Mouse (Mus musculus) hindbrain, postnatal 0 days (tissue): ENCODE data around the gene Bcl2l13. TPM values are rescaled to one million over a fixed set of nuclear protein-coding genes. Genes with fewer than 3 reads are reported as not detected.
"Not testable (repeated sequence)": the region's sequence is repeated elsewhere in the genome, so short reads cannot be mapped to it uniquely, and the experiment has no call there.

Source experiments
- ATAC-seq: fragments of 200-750 bp; cut with Nextera tagmentation; 2 replicates; pipeline ENCODE4 v1.8.0; 2017; ENCODE audit warnings: mild to moderate bottlenecking, moderate TSS enrichment, moderate library complexity
- DNase-seq: peaks from one replicate; pipeline ENCODE4 v3.0.0-alpha.2; 2015; ENCODE audit warnings: low spot score
- H3K27ac ChIP-seq: fragments of 300-500 bp; sonication (generic); 2 replicates; pipeline ENCODE4 v1.5.1; 2014; ENCODE audit warnings: mild to moderate bottlenecking
- H3K27me3 ChIP-seq: fragments of 300-500 bp; sonication (generic); 2 replicates; pipeline ENCODE4 v1.6.1; 2014; ENCODE audit warnings: low read length, mixed read lengths; ENCODE audit not compliant: insufficient read depth
- H3K36me3 ChIP-seq: fragments of 300-500 bp; sonication (generic); 2 replicates; pipeline ENCODE4 v1.6.1; 2014; ENCODE audit warnings: low read length, mixed read lengths; ENCODE audit not compliant: insufficient read depth
- H3K4me1 ChIP-seq: fragments of 300-500 bp; sonication (generic); 2 replicates; pipeline ENCODE4 v1.6.1; 2014; ENCODE audit warnings: antibody characterized with exemption, low read length, mixed read lengths; ENCODE audit not compliant: insufficient read depth
- H3K4me2 ChIP-seq: fragments of 300-500 bp; sonication (generic); 2 replicates; pipeline ENCODE4 v1.6.1; 2014; ENCODE audit warnings: low read depth, mild to moderate bottlenecking, low read length, moderate library complexity, mixed read lengths
- H3K4me3 ChIP-seq: fragments of 300-500 bp; sonication (generic); 2 replicates; pipeline ENCODE4 v1.5.1; 2014; ENCODE audit warnings: low read length
- H3K9ac ChIP-seq: fragments of 300-500 bp; sonication (generic); replicated peaks from 2 replicates; pipeline ENCODE4 v1.6.1; 2014; ENCODE audit warnings: mild to moderate bottlenecking, low read length, moderate library complexity, mixed read lengths
- H3K9me3 ChIP-seq: fragments of 300-500 bp; sonication (generic); 2 replicates; pipeline ENCODE4 v1.6.1; 2016; ENCODE audit warnings: low read length, mixed read lengths
- CTCF ChIP-seq: IDR thresholded peaks from 2 replicates; pipeline ENCODE4 v1.5.1; 2016; ENCODE audit warnings: antibody characterized with exemption, control low read depth, low read depth
- WGBS: fragments of 180-500 bp; shearing (Covaris S2); extraction: QIAGEN DNeasy Blood & Tissue Kit; methylation state at CpG from one replicate; pipeline ENCODE4 v1.1.7; 2014; 5-methylcytosine and 5-hydroxymethylcytosine counted together
- polyA plus RNA-seq: library from polyadenylated mRNA; unstranded; fragments of >200 nt; fragmentation: Nextera tagmentation; extraction: Ambion mirVana; gene quantifications from 2 replicates; pipeline ENCODE4 v1.2.1, GENCODE M21; 2015
- total RNA-seq: library from RNA; depleted of rRNA; stranded (reverse); fragments of >200 nt; gene quantifications from 2 replicates; pipeline ENCODE4 v1.2.3, GENCODE M21; 2014

Bcl2l13 gene
- total and polyA plus RNA-seq, 2 experiments from 2014 or later = 25.5 to 177 TPM

GRCm38 (mm10) chr6:120906521-120906920, 70.5 kb downstream of the Bcl2l13 start:
- no peak overlapping the region for H3K4me3 ChIP-seq
- TF ChIP-seq CTCF = no peak

GRCm38 (mm10) chr6:120907876-120908597, 72.0 kb downstream of the Bcl2l13 start:
- H3K27ac ChIP-seq, H3K4me2 ChIP-seq, H3K36me3 ChIP-seq, ATAC-seq, H3K9ac ChIP-seq, H3K4me3 ChIP-seq, H3K27me3 ChIP-seq, DNase-seq, H3K4me1 ChIP-seq, H3K9me3 ChIP-seq: not testable (repeated sequence)
- 93% methylated on average over 9 of the region's 10 CpGs for WGBS

More at GRCm38 (mm10) chr6:120906521-120906920, 70.5 kb downstream of the Bcl2l13 start:
- DNase-seq = no peak
- H3K27ac ChIP-seq = no peak overlapping the region
- no peaks in the 10 kb centered on the region for H3K27me3 ChIP-seq
- no peak for ATAC-seq
- H3K4me1 ChIP-seq = no peaks in the 10 kb centered on the region
- WGBS = 88% methylated on average over 6 of the region's 6 CpGs
- no peaks in the 10 kb centered on the region for H3K36me3 ChIP-seq
- H3K9me3 ChIP-seq = no peaks in the 10 kb centered on the region
- no peak overlapping the region for H3K4me2 ChIP-seq
- no peak overlapping the region for H3K9ac ChIP-seq

GRCm38 (mm10) chr6:120909501-120909900, 73.5 kb downstream of the Bcl2l13 start:
- no peaks in the 10 kb centered on the region for H3K9me3 ChIP-seq
- DNase-seq (no peak), ATAC-seq (no peak)
- H3K36me3 ChIP-seq = no peaks in the 10 kb centered on the region
- H3K9ac ChIP-seq = no peak overlapping the region
- 89% methylated on average over 3 of the region's 3 CpGs for WGBS
- H3K27me3 ChIP-seq = no peaks in the 10 kb centered on the region
- no peak overlapping the region for H3K27ac ChIP-seq
- H3K4me2 ChIP-seq = no peak overlapping the region
- no peak overlapping the region for H3K4me3 ChIP-seq
- no peaks in the 10 kb centered on the region for H3K4me1 ChIP-seq
- TF ChIP-seq CTCF = no peak

GRCm38 (mm10) chr6:120911213-120912007, 75.4 kb downstream of the Bcl2l13 start:
- Histone ChIP-seq H3K4me2 (no peak overlapping the region), H3K36me3 (no peaks in the 10 kb centered on the region), H3K4me1 (0 out of 2 replicates have a peak, but pooled peaks cover 5% of the 10 kb centered on the region), H3K4me3 (no peak overlapping the region), H3K27me3 (no peaks in the 10 kb centered on the region), H3K9me3 (no peaks in the 10 kb centered on the region), H3K9ac (no peak overlapping the region), H3K27ac (no peak overlapping the region)
- no peak for ATAC-seq
- WGBS = 79% methylated on average over 13 of the region's 13 CpGs
- DNase-seq = no peak
- TF ChIP-seq CTCF = no peak

GRCm38 (mm10) chr6:120912931-120913330, 76.9 kb downstream of the Bcl2l13 start:
- 47% methylated on average over 2 of the region's 2 CpGs for WGBS
- 0 out of 2 replicates have a peak, but pooled peaks cover 5% of the 10 kb centered on the region for H3K4me1 ChIP-seq
- H3K36me3 ChIP-seq = no peaks in the 10 kb centered on the region
- TF ChIP-seq CTCF = no peak
- no peak overlapping the region for H3K27ac ChIP-seq
- ATAC-seq (no peak), DNase-seq (no peak)
- no peaks in the 10 kb centered on the region for H3K27me3 ChIP-seq
- H3K4me3 ChIP-seq = no peak overlapping the region
- no peak overlapping the region for H3K9ac ChIP-seq
- no peaks in the 10 kb centered on the region for H3K9me3 ChIP-seq
- H3K4me2 ChIP-seq = no peak overlapping the region

GRCm38 (mm10) chr6:120913783-120914182, 77.8 kb downstream of the Bcl2l13 start:
- H3K4me2 ChIP-seq = no peak overlapping the region
- no peak overlapping the region for H3K27ac ChIP-seq
- no peak overlapping the region for H3K4me3 ChIP-seq
- no peaks in the 10 kb centered on the region for H3K27me3 ChIP-seq
- no peak overlapping the region for H3K9ac ChIP-seq
- no peak for TF ChIP-seq CTCF
- H3K36me3 ChIP-seq = no peaks in the 10 kb centered on the region
- 77% methylated on average over 8 of the region's 8 CpGs for WGBS
- no peak for DNase-seq
- ATAC-seq = no peak
- H3K4me1 ChIP-seq = 0 out of 2 replicates have a peak, but pooled peaks cover 5% of the 10 kb centered on the region
- H3K9me3 ChIP-seq = no peaks in the 10 kb centered on the region
